Mouse (Mus musculus) spleen, adult 12 weeks (tissue): ENCODE data around the gene Gm10142.
"Not testable (repeated sequence)": the region's sequence is repeated elsewhere in the genome, so short reads cannot be mapped to it uniquely, and the experiment has no call there.

Experiments used
- DNase-seq: peaks from one replicate; pipeline ENCODE4 v3.0.0; 2022; ENCODE audit warnings: low spot score

Gm10142 gene

DNA sequence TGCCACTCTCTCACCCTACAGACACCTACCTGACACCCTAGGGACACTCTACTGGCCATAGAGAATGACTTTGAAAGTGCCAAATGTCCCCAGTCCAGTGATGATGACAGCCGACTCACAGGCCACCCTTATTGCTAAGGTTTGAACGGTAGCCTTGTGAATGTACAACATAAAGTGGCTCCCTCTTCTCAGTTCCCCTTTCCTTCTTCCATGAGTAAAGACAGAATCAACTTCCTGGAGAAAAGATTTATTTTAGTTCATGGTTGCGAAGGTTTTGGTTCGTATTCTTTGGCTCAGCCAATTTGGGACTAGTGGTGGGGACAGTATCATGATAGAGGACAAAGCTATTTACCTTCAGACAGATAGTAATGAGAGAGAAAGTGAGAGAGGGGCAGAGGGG is 23.3 kb downstream of the Gm10142 start:
- no peak for DNase-seq

- DNase-seq: not testable (repeated sequence)
Measured at GRCm38 (mm10) chr10:77741924-77742688, 26.5 kb downstream of the Gm10142 start, which contains the start of gene Gm18596. Gm18596 (minus strand) TSS chr10:77742638.

GRCm38 (mm10) chr10:77750686-77751085 is 35.1 kb downstream of the Gm10142 start:
- DNase-seq: not testable (repeated sequence)

- DNase-seq: not testable (repeated sequence)
Measured at GRCm38 (mm10) chr10:77751254-77751653, 35.6 kb downstream of the Gm10142 start, which contains the start of gene Gm9736. Gm9736 (minus strand) TSS chr10:77751354.

GRCm38 (mm10) chr10:77752312-77752711 is 36.7 kb downstream of the Gm10142 start:
- DNase-seq: not testable (repeated sequence)

DNA sequence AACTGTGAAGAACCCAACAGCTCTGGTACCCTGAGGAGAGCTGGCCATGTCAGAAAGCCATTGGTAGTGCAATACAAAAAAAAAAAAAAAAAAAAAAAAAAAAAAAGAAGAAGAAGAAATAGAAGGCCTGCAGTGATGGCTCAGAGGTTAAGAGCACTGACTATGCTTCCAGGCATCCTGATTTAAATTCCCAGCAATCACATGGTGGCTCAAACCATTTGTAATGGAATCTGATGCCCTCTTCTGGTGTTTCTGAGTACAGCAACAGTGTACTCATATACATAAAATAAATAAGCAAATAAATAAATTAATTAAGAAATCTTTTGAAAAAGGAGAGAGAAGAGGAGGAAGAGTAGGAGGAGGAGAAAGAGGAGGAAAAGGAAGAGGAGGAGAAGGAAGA is 37.8 kb downstream of the Gm10142 start:
- DNase-seq: no peak

- DNase-seq: not testable (repeated sequence)
Measured at GRCm38 (mm10) chr10:77759582-77759981, 44.0 kb downstream of the Gm10142 start, which contains the start of gene Gm3233. Gm3233 (minus strand) TSS chr10:77759682.
